Mouse (Mus musculus) granulocyte monocyte progenitor cell, adult 5-6 weeks (primary cell): ENCODE results near the gene Ptgfrn. TPM values are rescaled to one million over a fixed set of nuclear protein-coding genes. Genes with fewer than 3 reads are reported as not detected.

ENCODE experiments used
- ATAC-seq: replicated peaks from 2 replicates; pipeline ENCODE4 v1.8.0; 2016; ENCODE audit warnings: mild to moderate bottlenecking, moderate TSS enrichment, inconsistent platforms; ENCODE audit not compliant: poor library complexity, severe bottlenecking
- total RNA-seq, 2 experiments: library from RNA; stranded (forward) in 1 of 2; stranded (reverse) in 1 of 2; fragments of 200-712, 200-1000 nt in 1 of 2; fragments of >200 nt in 1 of 2; fragmentation: Nextera tagmentation in 1 of 2; gene quantifications; 2 replicates each; pipeline ENCODE4 v1.2.3; 2014 to 2017

Ptgfrn gene
- total RNA-seq, 2 experiments from 2014 or later = not detected

- ATAC-seq = no peak
Measured at GRCm38 (mm10) chr3:101047586-101048275, 62.3 kb downstream of the Ptgfrn start.

- ATAC-seq = no peak
Measured at GRCm38 (mm10) chr3:101045431-101045830, 64.6 kb downstream of the Ptgfrn start.

GRCm38 (mm10) chr3:101044686-101045085 is 65.4 kb downstream of the Ptgfrn start:
- ATAC-seq = no peak

- no peak for ATAC-seq
Measured at GRCm38 (mm10) chr3:101041997-101042396, 68.1 kb downstream of the Ptgfrn start.

GRCm38 (mm10) chr3:101037984-101038545 is 72.0 kb downstream of the Ptgfrn start:
- ATAC-seq = no peak; the same call in 1 of the 2 replicates

GRCm38 (mm10) chr3:101036001-101036400 is 74.1 kb downstream of the Ptgfrn start:
- ATAC-seq = no peak

GRCm38 (mm10) chr3:101034509-101034908 is 75.6 kb downstream of the Ptgfrn start:
- no peak for ATAC-seq

GRCm38 (mm10) chr3:101033644-101034043 is 76.4 kb downstream of the Ptgfrn start:
- ATAC-seq = no peak

- ATAC-seq = peak; percentile 60
Measured at GRCm38 (mm10) chr3:101031456-101032142, 78.5 kb downstream of the Ptgfrn start.

GRCm38 (mm10) chr3:101030630-101031029 is 79.4 kb downstream of the Ptgfrn start:
- peak; percentile 87 for ATAC-seq

GRCm38 (mm10) chr3:101029339-101029738 is 80.7 kb downstream of the Ptgfrn start, which contains the start of gene Cd101:
TSS of gene Cd101 (minus strand) at chr3:101029556.
- peak; percentile 45 for ATAC-seq

- no peak for ATAC-seq
Measured at GRCm38 (mm10) chr3:101026741-101027140, 83.3 kb downstream of the Ptgfrn start.

- ATAC-seq = no peak
Measured at GRCm38 (mm10) chr3:101022967-101023366, 87.1 kb downstream of the Ptgfrn start.

GRCm38 (mm10) chr3:101021481-101022051 is 88.5 kb downstream of the Ptgfrn start:
- ATAC-seq = no peak

- ATAC-seq = no peak
Measured at GRCm38 (mm10) chr3:101021073-101021472, 89.0 kb downstream of the Ptgfrn start.

GRCm38 (mm10) chr3:101018494-101018893 is 91.6 kb downstream of the Ptgfrn start:
- no peak for ATAC-seq

- no peak for ATAC-seq
Measured at GRCm38 (mm10) chr3:101016050-101016449, 94.0 kb downstream of the Ptgfrn start.

GRCm38 (mm10) chr3:101015254-101015653 is 94.8 kb downstream of the Ptgfrn start:
- ATAC-seq = no peak

- ATAC-seq = no peak
Measured at GRCm38 (mm10) chr3:101013536-101013935, 96.5 kb downstream of the Ptgfrn start.

- ATAC-seq = no peak
Measured at GRCm38 (mm10) chr3:101013005-101013404, 97.1 kb downstream of the Ptgfrn start.

- ATAC-seq = no peak
Measured at GRCm38 (mm10) chr3:101012597-101012996, 97.5 kb downstream of the Ptgfrn start.
